Mouse (Mus musculus): ENCODE data around the gene Stard13. TPM values are rescaled to one million over a fixed set of nuclear protein-coding genes. Genes with fewer than 3 reads are reported as not detected.

Gene Stard13
- polyA plus RNA-seq, 1 experiment from 2014 or later: 13.0 TPM

GRCm38 (mm10) chr5:151181288-151181687 lies 52.3 kb downstream of the Stard13 start:
- 92% methylated on average over 8 of the region's 8 CpGs for WGBS
- Histone ChIP-seq H3K4me2 (ENCODE audit: low read length) (no peak overlapping the region), H3K4me1 (replicated peaks; ENCODE audit: control insufficient read depth, insufficient read depth, low read length) (no peaks in the 10 kb centered on the region), H3K27me3 (replicated peaks; ENCODE audit: control insufficient read depth, insufficient read depth, low read length) (no peaks in the 10 kb centered on the region), H3K4me3 (ENCODE audit: low read depth, low read length) (no peak overlapping the region), H3K9ac (ENCODE audit: low read length) (no peak overlapping the region), H3K9me3 (ENCODE audit: control insufficient read depth, low read length) (no peaks in the 10 kb centered on the region), H3K27ac (ENCODE audit: low read depth) (no peak overlapping the region), H3K36me3 (ENCODE audit: control insufficient read depth, insufficient read depth, low read length) (no peaks in the 10 kb centered on the region)
- DNase-seq (ENCODE audit: low spot score) (peak; percentile 28), ATAC-seq (replicated peaks; ENCODE audit: low FRiP score, low TSS enrichment, low read depth) (no peak)

DNA sequence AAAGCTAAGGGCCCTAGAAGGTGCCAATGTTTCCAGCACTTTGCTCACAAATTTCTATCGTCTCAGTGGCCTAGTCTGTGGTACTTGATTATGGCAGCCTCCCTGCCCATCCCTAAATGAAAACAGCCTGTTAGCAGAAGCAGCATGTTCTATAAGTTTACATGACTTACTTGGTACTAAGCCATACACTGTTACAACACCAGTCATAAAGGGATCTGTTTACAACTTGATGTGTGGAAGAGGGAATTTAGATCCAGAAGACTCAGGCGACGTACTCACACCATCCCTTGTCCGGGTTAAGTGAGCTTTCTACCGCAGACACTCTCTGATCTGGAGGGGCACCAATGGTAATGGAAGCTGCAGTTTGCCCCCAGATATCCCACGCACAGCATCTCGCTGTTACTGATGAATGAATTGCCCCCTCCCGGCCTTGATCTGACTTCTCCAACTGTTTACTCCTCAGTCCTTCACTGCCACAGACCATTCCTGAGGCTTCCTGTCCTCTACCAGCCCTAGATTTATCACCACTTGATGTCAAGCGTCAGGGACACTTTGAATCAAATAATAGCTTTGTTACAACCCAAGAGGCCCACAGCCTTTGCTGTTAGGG lies 53.4 kb downstream of the Stard13 start:
- peak; percentile 33 for DNase-seq (ENCODE audit: low spot score)
- Histone ChIP-seq H3K36me3 (ENCODE audit: control insufficient read depth, insufficient read depth, low read length) (no peaks in the 10 kb centered on the region), H3K9ac (ENCODE audit: low read length) (no peak overlapping the region), H3K4me1 (replicated peaks; ENCODE audit: control insufficient read depth, insufficient read depth, low read length) (0 out of 2 replicates have a peak, but pooled peaks cover 3% of the 10 kb centered on the region), H3K4me3 (ENCODE audit: low read depth, low read length) (no peak overlapping the region), H3K27me3 (replicated peaks; ENCODE audit: control insufficient read depth, insufficient read depth, low read length) (no peaks in the 10 kb centered on the region), H3K27ac (ENCODE audit: low read depth) (no peak overlapping the region), H3K9me3 (ENCODE audit: control insufficient read depth, low read length) (no peaks in the 10 kb centered on the region), H3K4me2 (ENCODE audit: low read length) (no peak overlapping the region)
- WGBS: 61% methylated on average over 9 of the region's 9 CpGs
- ATAC-seq (replicated peaks; ENCODE audit: low FRiP score, low TSS enrichment, low read depth): no peak

GRCm38 (mm10) chr5:151177171-151177570 lies 56.5 kb downstream of the Stard13 start:
- WGBS: 86% methylated on average over 3 of the region's 3 CpGs
- Histone ChIP-seq H3K36me3 (ENCODE audit: control insufficient read depth, insufficient read depth, low read length) (no peaks in the 10 kb centered on the region), H3K4me1 (replicated peaks; ENCODE audit: control insufficient read depth, insufficient read depth, low read length) (0 out of 2 replicates have a peak, but pooled peaks cover 5% of the 10 kb centered on the region), H3K9me3 (ENCODE audit: control insufficient read depth, low read length) (no peaks in the 10 kb centered on the region), H3K4me2 (ENCODE audit: low read length) (no peak overlapping the region), H3K27me3 (replicated peaks; ENCODE audit: control insufficient read depth, insufficient read depth, low read length) (no peaks in the 10 kb centered on the region), H3K4me3 (ENCODE audit: low read depth, low read length) (no peak overlapping the region), H3K27ac (ENCODE audit: low read depth) (no peak overlapping the region), H3K9ac (ENCODE audit: low read length) (no peak overlapping the region)
- DNase-seq (ENCODE audit: low spot score) (no peak), ATAC-seq (replicated peaks; ENCODE audit: low FRiP score, low TSS enrichment, low read depth) (no peak)

DNA sequence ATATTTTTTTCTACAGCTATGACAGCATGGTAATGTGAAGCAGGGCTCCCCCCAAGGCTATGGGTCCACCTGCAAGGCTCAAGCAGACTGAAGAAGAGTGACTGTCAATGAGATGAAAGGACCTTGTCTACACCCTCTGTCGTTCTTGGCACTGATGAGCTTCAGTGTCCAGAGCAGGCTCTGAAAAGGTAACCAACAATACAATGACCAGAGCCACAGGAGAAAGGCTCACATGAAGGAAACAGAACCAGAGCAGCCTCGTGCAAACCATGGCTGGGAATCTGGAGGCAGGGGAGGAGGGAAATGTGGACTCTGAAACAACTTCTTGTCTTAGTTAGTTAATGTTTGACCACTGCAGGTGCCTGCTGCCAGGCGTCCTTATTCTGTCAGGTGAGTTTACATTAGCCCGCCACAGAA lies 57.7 kb downstream of the Stard13 start:
- peak; percentile 86 for ATAC-seq (replicated peaks; ENCODE audit: low FRiP score, low TSS enrichment, low read depth)
- DNase-seq (ENCODE audit: low spot score): peak; percentile 61
- Histone ChIP-seq H3K4me2 (ENCODE audit: low read length) (no peak overlapping the region), H3K9me3 (ENCODE audit: control insufficient read depth, low read length) (no peaks in the 10 kb centered on the region), H3K36me3 (ENCODE audit: control insufficient read depth, insufficient read depth, low read length) (no peaks in the 10 kb centered on the region), H3K4me1 (replicated peaks; ENCODE audit: control insufficient read depth, insufficient read depth, low read length) (0 out of 2 replicates have a peak, but pooled peaks cover 5% of the 10 kb centered on the region), H3K27ac (ENCODE audit: low read depth) (peak overlapping the region; percentile 28; the same call in 1 of the 2 replicates), H3K9ac (ENCODE audit: low read length) (no peak overlapping the region), H3K27me3 (replicated peaks; ENCODE audit: control insufficient read depth, insufficient read depth, low read length) (no peaks in the 10 kb centered on the region), H3K4me3 (ENCODE audit: low read depth, low read length) (no peak overlapping the region)
- WGBS: 46% methylated on average over 4 of the region's 4 CpGs

DNA sequence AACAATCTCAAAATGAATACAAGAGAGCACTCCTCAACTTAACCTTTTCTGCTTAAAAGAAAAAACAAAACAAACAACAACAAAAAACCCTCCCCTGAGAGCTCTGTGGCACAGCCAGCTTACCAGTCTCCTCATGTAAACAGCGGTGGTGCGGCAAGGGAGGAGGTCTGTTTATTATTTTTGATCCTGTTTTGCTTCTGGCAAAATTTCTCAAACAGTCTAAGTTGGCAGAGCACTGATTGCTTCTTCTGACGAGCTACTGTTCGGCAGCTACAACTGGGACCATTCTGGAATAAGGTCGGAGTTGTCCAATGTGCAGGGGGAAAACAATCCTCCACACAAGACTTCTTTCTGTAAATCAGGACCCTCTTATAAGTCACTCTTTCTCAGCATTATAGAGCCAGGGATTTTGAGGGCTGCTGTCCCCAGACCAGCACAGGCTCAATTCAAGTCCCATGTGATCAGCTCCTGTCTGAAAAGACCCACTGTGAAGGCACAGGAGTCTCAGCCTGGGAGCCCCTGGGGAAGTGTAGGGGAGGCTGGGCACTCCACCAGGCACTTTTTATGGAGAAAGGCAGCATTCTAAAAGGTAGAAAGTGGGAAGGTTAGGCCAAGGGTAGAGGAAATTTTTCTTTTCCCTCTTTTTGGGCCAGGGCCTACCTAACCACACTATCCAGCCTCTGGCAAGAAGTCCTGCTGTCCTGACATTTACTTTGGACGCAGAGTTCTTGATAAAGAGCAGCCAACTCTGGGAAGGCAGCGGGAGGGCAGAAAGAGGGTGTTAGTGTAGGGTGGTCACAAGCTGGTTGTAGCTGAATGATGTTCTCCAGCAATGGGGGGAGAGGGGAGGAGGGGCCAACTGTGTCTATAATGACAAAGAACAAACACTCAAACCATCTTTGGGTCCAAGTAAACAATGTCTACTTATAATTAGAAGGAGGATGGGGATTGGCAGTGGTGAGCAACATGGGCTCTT lies 58.9 kb downstream of the Stard13 start:
- no peak for ATAC-seq (replicated peaks; ENCODE audit: low FRiP score, low TSS enrichment, low read depth)
- Histone ChIP-seq H3K4me3 (ENCODE audit: low read depth, low read length) (no peak overlapping the region), H3K27me3 (replicated peaks; ENCODE audit: control insufficient read depth, insufficient read depth, low read length) (no peaks in the 10 kb centered on the region), H3K4me2 (ENCODE audit: low read length) (no peak overlapping the region), H3K4me1 (replicated peaks; ENCODE audit: control insufficient read depth, insufficient read depth, low read length) (0 out of 2 replicates have a peak, but pooled peaks cover 5% of the 10 kb centered on the region), H3K27ac (ENCODE audit: low read depth) (no peak overlapping the region), H3K36me3 (ENCODE audit: control insufficient read depth, insufficient read depth, low read length) (no peaks in the 10 kb centered on the region), H3K9ac (ENCODE audit: low read length) (no peak overlapping the region), H3K9me3 (ENCODE audit: control insufficient read depth, low read length) (no peaks in the 10 kb centered on the region)
- no peak for DNase-seq (ENCODE audit: low spot score)
- WGBS: 60% methylated on average over 7 of the region's 7 CpGs

DNA sequence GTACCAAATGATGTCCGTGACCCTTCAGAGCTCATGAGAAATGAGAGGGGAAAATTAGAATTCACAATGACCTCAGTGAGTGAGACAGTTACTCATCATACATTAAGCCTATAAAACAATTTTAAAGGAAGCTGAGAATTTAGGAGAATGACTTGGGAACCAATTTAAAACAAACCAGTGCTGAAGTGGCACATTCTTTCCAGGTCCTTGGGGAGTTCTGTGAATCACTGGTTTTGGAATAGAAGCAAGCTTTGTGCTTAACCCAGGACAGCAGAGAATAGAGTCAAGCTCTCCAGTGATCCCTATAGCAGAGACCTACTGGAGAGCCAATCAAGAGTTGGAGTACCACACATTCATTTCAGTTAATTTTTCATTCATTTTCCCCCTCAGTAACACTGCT lies 59.9 kb downstream of the Stard13 start:
- ATAC-seq (replicated peaks; ENCODE audit: low FRiP score, low TSS enrichment, low read depth) (no peak), DNase-seq (ENCODE audit: low spot score) (peak; percentile 16)
- H3K27me3 ChIP-seq (replicated peaks; ENCODE audit: control insufficient read depth, insufficient read depth, low read length): no peaks in the 10 kb centered on the region
- no peak overlapping the region for H3K27ac ChIP-seq (ENCODE audit: low read depth)
- no peak overlapping the region for H3K9ac ChIP-seq (ENCODE audit: low read length)
- no peak overlapping the region for H3K4me3 ChIP-seq (ENCODE audit: low read depth, low read length)
- no peaks in the 10 kb centered on the region for H3K36me3 ChIP-seq (ENCODE audit: control insufficient read depth, insufficient read depth, low read length)
- no peaks in the 10 kb centered on the region for H3K9me3 ChIP-seq (ENCODE audit: control insufficient read depth, low read length)
- H3K4me2 ChIP-seq (ENCODE audit: low read length): no peak overlapping the region
- 0 out of 2 replicates have a peak, but pooled peaks cover 5% of the 10 kb centered on the region for H3K4me1 ChIP-seq (replicated peaks; ENCODE audit: control insufficient read depth, insufficient read depth, low read length)
- 77% methylated on average over 1 of the region's 1 CpGs for WGBS

DNA sequence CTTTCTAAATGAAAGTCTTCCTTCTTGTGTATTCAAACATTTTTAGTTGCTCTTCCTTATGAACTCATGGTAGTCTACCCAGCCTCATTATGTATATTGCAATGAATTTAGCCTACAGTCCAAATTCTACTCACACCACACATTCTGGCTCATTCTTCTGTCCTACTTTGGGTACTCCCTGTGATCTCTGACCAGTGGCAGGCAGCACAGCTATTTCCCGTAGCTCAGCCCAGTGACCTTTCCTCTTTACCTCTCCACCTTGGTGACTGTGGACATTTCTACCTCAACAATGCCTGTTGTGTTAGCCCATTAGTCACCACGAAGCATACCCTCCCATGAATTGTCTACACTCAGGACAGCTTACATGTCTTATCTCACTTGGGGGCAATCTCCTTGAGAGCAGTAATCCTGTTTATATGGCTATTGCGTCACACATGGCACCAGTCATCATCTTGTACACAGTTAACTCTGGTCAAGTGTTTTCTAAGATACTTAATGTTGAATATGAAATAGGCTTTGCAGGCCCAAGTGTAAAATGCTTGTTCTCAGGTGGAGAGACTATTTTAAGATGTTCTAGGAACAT lies 63.4 kb downstream of the Stard13 start:
- Histone ChIP-seq H3K9ac (ENCODE audit: low read length) (no peak overlapping the region), H3K9me3 (ENCODE audit: control insufficient read depth, low read length) (no peaks in the 10 kb centered on the region), H3K27ac (ENCODE audit: low read depth) (no peak overlapping the region), H3K36me3 (ENCODE audit: control insufficient read depth, insufficient read depth, low read length) (no peaks in the 10 kb centered on the region), H3K4me2 (ENCODE audit: low read length) (no peak overlapping the region), H3K27me3 (replicated peaks; ENCODE audit: control insufficient read depth, insufficient read depth, low read length) (no peaks in the 10 kb centered on the region), H3K4me3 (ENCODE audit: low read depth, low read length) (no peak overlapping the region), H3K4me1 (replicated peaks; ENCODE audit: control insufficient read depth, insufficient read depth, low read length) (peaks cover 19% of the 10 kb centered on the region; the same call in 1 of the 2 replicates)
- DNase-seq (ENCODE audit: low spot score): peak; percentile 23
- ATAC-seq (replicated peaks; ENCODE audit: low FRiP score, low TSS enrichment, low read depth): no peak
- WGBS: 72% methylated on average over 3 of the region's 3 CpGs

GRCm38 (mm10) chr5:151168191-151168590 lies 65.4 kb downstream of the Stard13 start:
- H3K36me3 ChIP-seq (ENCODE audit: control insufficient read depth, insufficient read depth, low read length): no peaks in the 10 kb centered on the region
- 90% methylated on average over 3 of the region's 3 CpGs for WGBS
- no peak overlapping the region for H3K9ac ChIP-seq (ENCODE audit: low read length)
- no peaks in the 10 kb centered on the region for H3K9me3 ChIP-seq (ENCODE audit: control insufficient read depth, low read length)
- no peaks in the 10 kb centered on the region for H3K27me3 ChIP-seq (replicated peaks; ENCODE audit: control insufficient read depth, insufficient read depth, low read length)
- ATAC-seq (replicated peaks; ENCODE audit: low FRiP score, low TSS enrichment, low read depth) (no peak), DNase-seq (ENCODE audit: low spot score) (peak; percentile 39)
- no peak overlapping the region for H3K4me3 ChIP-seq (ENCODE audit: low read depth, low read length)
- H3K4me1 ChIP-seq (replicated peaks; ENCODE audit: control insufficient read depth, insufficient read depth, low read length): peaks cover 17% of the 10 kb centered on the region; the same call in 1 of the 2 replicates
- H3K4me2 ChIP-seq (ENCODE audit: low read length): no peak overlapping the region
- H3K27ac ChIP-seq (ENCODE audit: low read depth): no peak overlapping the region
